Mouse (Mus musculus) NIH3T3 (cell line): ENCODE results near the gene F8.

Experiments used
- DNase-seq: peaks from one replicate; pipeline ENCODE4 v3.0.0-alpha.2; 2012; ENCODE audit warnings: low read depth

F8 gene

GRCm38 (mm10) chrX:75138182-75138581 lies 244.2 kb downstream of the F8 start:
- no peak for DNase-seq

- DNase-seq, result peak; percentile 49
Observed at GRCm38 (mm10) chrX:75137729-75138128, 244.7 kb downstream of the F8 start.

GRCm38 (mm10) chrX:75136938-75137337 lies 245.5 kb downstream of the F8 start:
- DNase-seq, result peak; percentile 11

GRCm38 (mm10) chrX:75130467-75131160 lies 251.8 kb downstream of the F8 start, which contains the start of gene Mpp1:
Gene Mpp1 (minus strand): TSS chrX:75131016.
- peak; percentile 93 for DNase-seq

- DNase-seq, result no peak
Observed at GRCm38 (mm10) chrX:75129474-75129873, 252.9 kb downstream of the F8 start.

GRCm38 (mm10) chrX:75128333-75128980 lies 254.0 kb downstream of the F8 start:
- peak; percentile 5 for DNase-seq

- no peak for DNase-seq
Observed at GRCm38 (mm10) chrX:75126893-75127292, 255.5 kb downstream of the F8 start.

GRCm38 (mm10) chrX:75125606-75126005 lies 256.8 kb downstream of the F8 start:
- no peak for DNase-seq
